In the genomic region with DNA sequence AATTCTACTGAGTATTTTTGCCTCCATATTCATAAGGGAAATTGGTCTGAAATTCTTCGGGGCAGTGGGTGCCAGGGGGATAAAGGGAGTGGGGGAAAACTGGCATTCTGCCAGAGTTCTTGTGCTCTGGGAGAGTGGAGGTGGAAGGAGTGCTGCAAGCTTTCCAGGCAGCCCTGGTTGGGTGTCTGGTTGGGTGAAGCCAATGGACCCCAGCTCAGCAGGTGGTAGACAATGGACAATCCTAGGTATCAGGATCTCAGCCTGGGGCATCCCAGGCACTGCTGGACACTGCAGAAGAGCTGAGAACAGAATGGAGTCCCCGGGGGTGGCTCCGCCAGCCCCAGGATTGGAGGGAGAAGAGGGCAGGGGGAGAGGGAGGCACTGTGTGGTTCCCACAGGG, we compare ENCODE assay signal across 14 mouse cellular contexts.
"Had no signal": no experiment of that assay in that cellular context is flagged by ENCODE, and none has a peak within 500 bp of the region (broad histone marks: within the 10 kb centered on the region; RNA-seq: fewer than 3 reads in every experiment).

No protein-coding gene starts in this region.

- DNase-seq: kidney, adult 18-20 months; kidney, adult 9 months; kidney, postnatal 14 days; kidney, postnatal 4 days; left cerebral cortex, postnatal 4 days; liver, embryonic 13.5 days; lung, adult 2 months; lung, postnatal 10 days; lung, postnatal 36 days; thymus, postnatal 25 days had no signal

- H3K9ac ChIP-seq: limb, embryonic 13.5 days; liver, embryonic 13.5 days; midbrain, embryonic 15.5 days had no signal

- H3K4me1 ChIP-seq: limb, embryonic 13.5 days; liver, embryonic 13.5 days; megakaryocyte, embryonic 14.5 days; midbrain, embryonic 10.5 days; midbrain, embryonic 15.5 days had no signal

- H3K27me3 ChIP-seq: limb, embryonic 13.5 days; liver, embryonic 13.5 days; megakaryocyte, embryonic 14.5 days; midbrain, embryonic 15.5 days had no signal

- H3K4me2 ChIP-seq: limb, embryonic 13.5 days; liver, embryonic 13.5 days; midbrain, embryonic 15.5 days had no signal

- H3K27ac ChIP-seq: limb, embryonic 13.5 days; liver, embryonic 13.5 days; midbrain, embryonic 10.5 days; midbrain, embryonic 15.5 days had no signal

- H3K4me3 ChIP-seq: limb, embryonic 13.5 days; liver, embryonic 13.5 days; megakaryocyte, embryonic 14.5 days; midbrain, embryonic 10.5 days; midbrain, embryonic 15.5 days had no signal

- ATAC-seq: midbrain, embryonic 15.5 days had no signal

- H3K36me3 ChIP-seq: limb, embryonic 13.5 days; liver, embryonic 13.5 days; midbrain, embryonic 15.5 days had no signal

- H3K9me3 ChIP-seq: limb, embryonic 13.5 days; midbrain, embryonic 15.5 days had no signal
